Mouse (Mus musculus): ENCODE data around the gene Chn1. TPM values are rescaled to one million over a fixed set of nuclear protein-coding genes. Genes with fewer than 3 reads are reported as not detected.

Chn1 gene
- polyA plus RNA-seq, 1 experiment, result 23.7 TPM

DNA sequence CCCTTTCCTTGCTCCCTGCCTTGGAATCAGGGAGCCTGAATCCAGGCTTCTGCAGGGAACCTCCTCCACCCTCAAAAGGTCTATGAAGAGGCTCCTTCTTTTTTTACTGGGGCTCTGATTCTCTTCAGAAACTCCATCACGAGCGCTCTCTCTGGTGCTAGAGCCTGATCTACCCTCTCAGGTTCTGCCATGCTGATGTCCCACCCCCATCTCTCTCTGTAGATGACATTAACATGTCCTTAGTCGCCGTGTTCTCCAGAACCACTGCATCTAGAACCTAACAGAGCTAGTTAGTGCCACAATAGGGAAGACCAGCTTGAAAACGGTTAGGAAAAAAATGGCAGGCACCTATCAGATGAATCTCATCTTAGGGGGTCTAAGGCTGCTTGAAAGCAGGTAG lies 178.8 kb downstream of the Chn1 start:
- Histone ChIP-seq H3K4me1 (ENCODE audit: control insufficient read depth, insufficient read depth, low read length) (no peaks in the 10 kb centered on the region), H3K36me3 (ENCODE audit: control insufficient read depth, insufficient read depth, low read length) (no peaks in the 10 kb centered on the region), H3K27me3 (replicated peaks; ENCODE audit: control insufficient read depth, insufficient read depth, low read length) (no peaks in the 10 kb centered on the region), H3K27ac (ENCODE audit: insufficient read depth, low read depth, low read length) (no peak overlapping the region), H3K4me3 (ENCODE audit: insufficient read depth, low read depth, low read length) (no peak overlapping the region)
- WGBS, result 76% methylated on average over 5 of the region's 5 CpGs
- TF ChIP-seq CTCF (conservative IDR thresholded peaks at IDR 0.05; ENCODE audit: insufficient read depth, insufficient read length, low read depth, low read length) (no peak), POLR2A (IDR thresholded peaks at IDR 0.05; ENCODE audit: low read depth, low read length) (no peak)
- no peak for DNase-seq

- no peak for DNase-seq
- WGBS, result 73% methylated on average over 2 of the region's 2 CpGs
- no peaks in the 10 kb centered on the region for H3K4me1 ChIP-seq (ENCODE audit: control insufficient read depth, insufficient read depth, low read length)
- H3K36me3 ChIP-seq (ENCODE audit: control insufficient read depth, insufficient read depth, low read length), result no peaks in the 10 kb centered on the region
- no peak overlapping the region for H3K27ac ChIP-seq (ENCODE audit: insufficient read depth, low read depth, low read length)
- H3K4me3 ChIP-seq (ENCODE audit: insufficient read depth, low read depth, low read length), result no peak overlapping the region
- TF ChIP-seq CTCF (conservative IDR thresholded peaks at IDR 0.05; ENCODE audit: insufficient read depth, insufficient read length, low read depth, low read length) (no peak), POLR2A (IDR thresholded peaks at IDR 0.05; ENCODE audit: low read depth, low read length) (no peak)
- no peaks in the 10 kb centered on the region for H3K27me3 ChIP-seq (replicated peaks; ENCODE audit: control insufficient read depth, insufficient read depth, low read length)
These were observed 182.1 kb downstream of the Chn1 start for GRCm38 (mm10) chr2:73593101-73593439.

- DNase-seq, result peak; percentile 61
- Histone ChIP-seq H3K4me1 (ENCODE audit: control insufficient read depth, insufficient read depth, low read length) (no peaks in the 10 kb centered on the region), H3K4me3 (ENCODE audit: insufficient read depth, low read depth, low read length) (no peak overlapping the region), H3K36me3 (ENCODE audit: control insufficient read depth, insufficient read depth, low read length) (no peaks in the 10 kb centered on the region), H3K27ac (ENCODE audit: insufficient read depth, low read depth, low read length) (peak overlapping the region; percentile 53; the same call in 1 of the 2 replicates), H3K27me3 (replicated peaks; ENCODE audit: control insufficient read depth, insufficient read depth, low read length) (no peaks in the 10 kb centered on the region)
- TF ChIP-seq POLR2A (IDR thresholded peaks at IDR 0.05; ENCODE audit: low read depth, low read length) (no peak), CTCF (conservative IDR thresholded peaks at IDR 0.05; ENCODE audit: insufficient read depth, insufficient read length, low read depth, low read length) (no peak)
- WGBS, result 66% methylated on average over 14 of the region's 14 CpGs
These were observed 182.7 kb downstream of the Chn1 start for GRCm38 (mm10) chr2:73592231-73593100.

DNA sequence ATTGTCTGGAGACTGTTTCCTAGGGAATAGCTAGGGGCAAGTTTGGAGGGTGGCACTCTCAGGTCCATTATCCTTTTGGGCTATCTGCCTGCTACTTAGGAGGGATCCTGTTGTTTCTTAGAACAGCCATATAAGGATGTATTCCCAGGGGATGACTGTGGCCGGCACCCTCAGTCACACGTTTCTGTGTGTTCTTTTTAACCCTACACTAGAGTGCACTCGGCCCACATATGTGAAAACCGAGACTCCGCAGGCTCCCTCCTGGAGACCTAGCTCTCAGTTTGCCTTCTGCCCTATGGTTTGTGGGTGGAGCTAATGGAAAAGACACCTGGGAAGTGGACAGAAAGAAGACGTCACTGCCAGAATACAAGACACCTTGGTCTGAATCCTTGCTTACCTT lies 183.9 kb downstream of the Chn1 start:
- Histone ChIP-seq H3K27me3 (replicated peaks; ENCODE audit: control insufficient read depth, insufficient read depth, low read length) (no peaks in the 10 kb centered on the region), H3K36me3 (ENCODE audit: control insufficient read depth, insufficient read depth, low read length) (no peaks in the 10 kb centered on the region), H3K4me1 (ENCODE audit: control insufficient read depth, insufficient read depth, low read length) (no peaks in the 10 kb centered on the region), H3K27ac (ENCODE audit: insufficient read depth, low read depth, low read length) (no peak overlapping the region), H3K4me3 (ENCODE audit: insufficient read depth, low read depth, low read length) (no peak overlapping the region)
- no peak for DNase-seq
- 52% methylated on average over 6 of the region's 6 CpGs for WGBS
- TF ChIP-seq CTCF (conservative IDR thresholded peaks at IDR 0.05; ENCODE audit: insufficient read depth, insufficient read length, low read depth, low read length) (no peak), POLR2A (IDR thresholded peaks at IDR 0.05; ENCODE audit: low read depth, low read length) (no peak)

- TF ChIP-seq POLR2A (IDR thresholded peaks at IDR 0.05; ENCODE audit: low read depth, low read length) (no peak), CTCF (conservative IDR thresholded peaks at IDR 0.05; ENCODE audit: insufficient read depth, insufficient read length, low read depth, low read length) (no peak)
- Histone ChIP-seq H3K4me3 (ENCODE audit: insufficient read depth, low read depth, low read length) (no peak overlapping the region), H3K27ac (ENCODE audit: insufficient read depth, low read depth, low read length) (no peak overlapping the region), H3K27me3 (replicated peaks; ENCODE audit: control insufficient read depth, insufficient read depth, low read length) (no peaks in the 10 kb centered on the region), H3K4me1 (ENCODE audit: control insufficient read depth, insufficient read depth, low read length) (no peaks in the 10 kb centered on the region; the same call in 1 of the 2 replicates), H3K36me3 (ENCODE audit: control insufficient read depth, insufficient read depth, low read length) (no peaks in the 10 kb centered on the region)
- DNase-seq, result no peak
- WGBS, result 37% methylated on average over 12 of the region's 12 CpGs
These were observed 185.0 kb downstream of the Chn1 start for GRCm38 (mm10) chr2:73590106-73590505.

DNA sequence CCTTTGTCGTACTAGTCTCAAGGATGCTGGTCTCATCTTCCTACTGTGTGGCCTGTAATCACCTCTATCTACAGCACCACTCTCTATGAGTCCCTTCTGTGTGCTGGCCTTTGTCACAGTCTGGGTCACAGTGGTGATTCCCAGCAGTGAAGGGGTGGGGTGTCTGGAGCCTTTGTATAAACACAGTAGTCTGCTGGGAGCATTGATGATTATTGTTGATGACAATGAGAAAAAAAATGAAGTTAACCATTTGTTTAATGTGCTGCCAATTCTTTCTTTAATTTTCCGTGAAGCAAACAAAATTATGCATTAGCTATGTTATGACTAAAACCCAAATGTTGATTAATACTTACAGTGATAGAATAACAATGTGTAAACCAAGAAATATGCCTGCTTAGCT lies 186.2 kb downstream of the Chn1 start:
- H3K36me3 ChIP-seq (ENCODE audit: control insufficient read depth, insufficient read depth, low read length), result no peaks in the 10 kb centered on the region
- TF ChIP-seq CTCF (conservative IDR thresholded peaks at IDR 0.05; ENCODE audit: insufficient read depth, insufficient read length, low read depth, low read length) (no peak), POLR2A (IDR thresholded peaks at IDR 0.05; ENCODE audit: low read depth, low read length) (no peak)
- 83% methylated on average over 2 of the region's 2 CpGs for WGBS
- H3K27me3 ChIP-seq (replicated peaks; ENCODE audit: control insufficient read depth, insufficient read depth, low read length), result no peaks in the 10 kb centered on the region
- DNase-seq, result no peak
- no peak overlapping the region for H3K4me3 ChIP-seq (ENCODE audit: insufficient read depth, low read depth, low read length)
- no peak overlapping the region for H3K27ac ChIP-seq (ENCODE audit: insufficient read depth, low read depth, low read length)
- no peaks in the 10 kb centered on the region; the same call in 1 of the 2 replicates for H3K4me1 ChIP-seq (ENCODE audit: control insufficient read depth, insufficient read depth, low read length)

DNA sequence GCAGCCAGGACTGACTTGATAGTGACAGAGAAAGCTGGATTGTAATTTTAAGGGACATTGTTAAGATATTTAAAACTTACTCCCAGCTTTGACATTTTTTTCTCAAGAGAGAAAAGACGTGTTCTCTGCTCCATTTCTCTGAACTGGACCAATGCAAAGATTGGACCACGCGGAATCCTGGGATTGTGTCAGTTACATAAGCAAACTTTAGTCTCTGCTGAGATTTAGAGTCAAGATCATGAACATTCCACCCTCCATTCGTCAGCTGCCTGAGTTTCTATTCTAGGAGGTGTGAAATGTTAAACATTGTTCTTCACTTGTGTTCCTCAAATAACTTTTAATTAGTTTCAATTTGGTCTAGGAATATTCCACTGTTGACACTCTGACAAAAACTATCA lies 188.0 kb downstream of the Chn1 start:
- H3K36me3 ChIP-seq (ENCODE audit: control insufficient read depth, insufficient read depth, low read length), result no peaks in the 10 kb centered on the region
- DNase-seq, result peak; percentile 12
- H3K27ac ChIP-seq (ENCODE audit: insufficient read depth, low read depth, low read length), result no peak overlapping the region
- WGBS, result 53% methylated on average over 4 of the region's 4 CpGs
- H3K4me1 ChIP-seq (ENCODE audit: control insufficient read depth, insufficient read depth, low read length), result no peaks in the 10 kb centered on the region; the same call in 1 of the 2 replicates
- H3K27me3 ChIP-seq (replicated peaks; ENCODE audit: control insufficient read depth, insufficient read depth, low read length), result no peaks in the 10 kb centered on the region
- TF ChIP-seq CTCF (conservative IDR thresholded peaks at IDR 0.05; ENCODE audit: insufficient read depth, insufficient read length, low read depth, low read length), result no peak
- no peak for TF ChIP-seq POLR2A (IDR thresholded peaks at IDR 0.05; ENCODE audit: low read depth, low read length)
- H3K4me3 ChIP-seq (ENCODE audit: insufficient read depth, low read depth, low read length), result no peak overlapping the region

Measured in kidney, adult 2 months (tissue).